Mouse (Mus musculus): ENCODE measurements around the gene Rbfox1.

GRCm38 (mm10) chr16:7212756-7213155 is 1327.6 kb downstream of the Rbfox1 start:
- TF ChIP-seq CTCF (IDR thresholded peaks at IDR 0.05 in 2 of 3, conservative IDR thresholded peaks at IDR 0.05 in 1 of 3; ENCODE audit: control insufficient read depth in 1 of 3, insufficient read depth in 1 of 3, low read depth in 2 of 3, low read length in 3 of 3, poor library complexity in 1 of 3, severe bottlenecking in 1 of 3): no peak
- TF ChIP-seq HCFC1 (IDR thresholded peaks at IDR 0.05; ENCODE audit: low read depth, low read length): no peak
- no peak for TF ChIP-seq SIN3A (IDR thresholded peaks at IDR 0.05; ENCODE audit: low read length)
- no peak for TF ChIP-seq POLR2A (IDR thresholded peaks at IDR 0.05; ENCODE audit: control insufficient read depth in 1 of 2, insufficient read depth in 1 of 2, low read depth in 1 of 2, low read length in 2 of 2, poor library complexity in 1 of 2)
- TF ChIP-seq ZC3H11A (IDR thresholded peaks at IDR 0.05; ENCODE audit: low read depth, low read length): no peak
- no peak for TF ChIP-seq EP300 (IDR thresholded peaks at IDR 0.05; ENCODE audit: low read depth in 1 of 2, low read length in 2 of 2)
- TF ChIP-seq MAZ (IDR thresholded peaks at IDR 0.05; ENCODE audit: low read depth, low read length): no peak
- TF ChIP-seq TBP (IDR thresholded peaks at IDR 0.05; ENCODE audit: low read depth, low read length): no peak
- TF ChIP-seq POLR2AphosphoS5 (IDR thresholded peaks at IDR 0.05; ENCODE audit: borderline replicate concordance, low read depth, low read length): no peak
- TF ChIP-seq CHD2 (IDR thresholded peaks at IDR 0.05; ENCODE audit: low read length): no peak
- TF ChIP-seq KAT2A (conservative IDR thresholded peaks at IDR 0.05; ENCODE audit: low read depth, low read length): no peak
